Mouse (Mus musculus) MEL (cell line): ENCODE results near the gene Serpina1d.
"Not testable (repeated sequence)": the region's sequence is repeated elsewhere in the genome, so short reads cannot be mapped to it uniquely, and the experiment has no call there.

Experiments used
- CTCF ChIP-seq, 3 experiments: IDR thresholded peaks in 2 of 3; conservative IDR thresholded peaks in 1 of 3; 2 replicates each; pipeline ENCODE4 v1.5.1; 2011 to 2012; ENCODE audit warnings: low read length in 3 of 3, low read depth in 2 of 3, mild to moderate bottlenecking in 2 of 3, improper control_type of control experiment in 1 of 3, inconsistent platforms in 1 of 3, mixed read lengths in 1 of 3, moderate library complexity in 1 of 3; ENCODE audit not compliant: control insufficient read depth in 1 of 3, insufficient read depth in 1 of 3, poor library complexity in 1 of 3, severe bottlenecking in 1 of 3
- MYC ChIP-seq: IDR thresholded peaks from 2 replicates; pipeline ENCODE4 v1.6.1; 2011; ENCODE audit warnings: low read depth, mild to moderate bottlenecking, low read length, improper control_type of control experiment, moderate library complexity

DNA sequence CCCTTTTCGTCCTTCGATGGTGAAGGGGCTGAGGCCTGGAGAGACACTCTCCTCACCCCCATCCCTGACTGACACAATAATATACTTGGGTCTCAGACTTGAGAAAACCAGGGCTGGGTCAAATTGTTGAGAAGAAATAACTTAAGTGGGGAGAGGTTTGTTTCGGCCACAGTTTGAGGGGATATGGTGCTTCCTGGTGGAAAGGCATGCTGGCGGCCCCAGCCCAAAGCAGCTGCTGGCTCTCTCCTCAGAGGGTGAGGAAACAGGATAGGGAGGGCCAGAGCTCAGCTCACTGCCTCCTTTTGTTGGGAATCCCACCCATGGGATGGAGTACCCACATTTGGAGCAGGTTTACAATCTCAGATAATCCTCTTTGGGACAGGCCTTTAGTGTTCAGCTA is 37.8 kb downstream of the Serpina1d start:
- TF ChIP-seq CTCF (IDR thresholded peaks at IDR 0.05 in 2 of 3, conservative IDR thresholded peaks at IDR 0.05 in 1 of 3; ENCODE audit: control insufficient read depth in 1 of 3, insufficient read depth in 1 of 3, low read depth in 2 of 3, low read length in 3 of 3, poor library complexity in 1 of 3, severe bottlenecking in 1 of 3); MYC: not testable (repeated sequence)
